Mouse (Mus musculus) brain, embryonic 14.5 days (tissue): ENCODE measurements at regions not wholly inside any gene's neighbourhood (a gene's known extent, or its start where the extent isn't known, plus 50 kb on each side); places are given as distances from the start of the nearest gene placed in this dataset.

Source experiments
- CTCF ChIP-seq: fragments of 200-500 bp; IDR thresholded peaks from 2 replicates; pipeline ENCODE4 v1.5.1; 2012; ENCODE audit warnings: inconsistent platforms, mild to moderate bottlenecking, moderate library complexity, borderline replicate concordance; ENCODE audit not compliant: insufficient read depth, insufficient read length; ENCODE audit errors: extremely low read depth
- POLR2A ChIP-seq: fragments of 200-500 bp; IDR thresholded peaks from 2 replicates; pipeline ENCODE4 v1.6.1; 2012; ENCODE audit warnings: mild to moderate bottlenecking, inconsistent platforms, borderline replicate concordance; ENCODE audit not compliant: poor library complexity, insufficient read depth, insufficient read length, severe bottlenecking; ENCODE audit errors: extremely low read depth

DNA sequence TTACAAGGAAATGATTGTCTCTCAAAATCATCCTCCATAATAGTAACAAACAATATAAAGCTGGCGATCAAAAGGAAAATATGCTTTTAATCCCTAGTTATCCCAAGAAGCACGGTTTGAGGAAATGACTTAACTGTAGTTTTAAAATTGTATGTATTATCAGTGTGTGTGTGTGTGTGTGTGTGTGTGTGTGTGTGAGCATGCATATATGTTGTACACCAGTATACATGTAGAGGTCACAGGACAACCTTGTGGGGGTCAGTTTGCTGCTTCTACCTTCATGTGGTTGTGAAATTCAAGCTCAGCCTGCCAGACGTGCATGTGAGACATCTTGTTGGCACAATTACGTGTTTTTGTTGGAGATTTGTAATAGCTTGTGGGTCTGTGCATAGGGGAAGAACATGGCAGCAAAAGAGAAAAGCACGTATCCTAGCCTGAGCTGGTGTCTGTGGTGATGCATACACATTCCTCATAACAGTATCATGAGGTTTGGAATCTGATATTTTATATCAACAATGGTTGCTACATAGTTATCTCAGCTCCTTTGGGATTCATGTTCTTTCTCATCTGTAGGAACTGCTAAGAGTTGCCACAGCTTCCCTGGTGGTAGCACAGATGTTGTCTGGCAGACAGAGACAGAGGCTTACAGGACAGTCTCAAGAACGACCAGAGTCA is 622.4 kb downstream of the Kcnj2 start:
- TF ChIP-seq POLR2A (no peak), CTCF (no peak)
